In genomic region chr13:91976541-91976940, GRCm38 (mm10) we compare ENCODE assay signal across 33 mouse cellular contexts.
"Had no signal": no experiment of that assay in that cellular context is flagged by ENCODE, and none has a peak within 500 bp of the region (broad histone marks: within the 10 kb centered on the region; RNA-seq: fewer than 3 reads in every experiment).

No protein-coding gene starts in this region.

- H3K27me3 ChIP-seq: heart, embryonic 12.5 days; heart, embryonic 13.5 days; heart, embryonic 15.5 days; hindbrain, embryonic 12.5 days; hindbrain, embryonic 13.5 days; hindbrain, embryonic 15.5 days; kidney, embryonic 15.5 days had no signal

- H3K36me3 ChIP-seq: heart, embryonic 10.5 days; heart, embryonic 12.5 days; heart, embryonic 13.5 days; heart, embryonic 15.5 days; hindbrain, embryonic 10.5 days; hindbrain, embryonic 12.5 days; hindbrain, embryonic 13.5 days; hindbrain, embryonic 15.5 days; kidney, embryonic 15.5 days had no signal

- H3K9me3 ChIP-seq: heart, embryonic 10.5 days; heart, embryonic 12.5 days; heart, embryonic 13.5 days; heart, embryonic 15.5 days; hindbrain, embryonic 10.5 days; hindbrain, embryonic 12.5 days; hindbrain, embryonic 13.5 days; hindbrain, embryonic 15.5 days; kidney, embryonic 15.5 days had no signal

- ATAC-seq: hindbrain, embryonic 16.5 days; hindbrain, postnatal 0 days; inflammation-experienced regulatory T-cells, adult 6 months had no signal

- H3K27ac ChIP-seq: heart, embryonic 10.5 days; heart, embryonic 13.5 days; heart, embryonic 15.5 days; hindbrain, embryonic 10.5 days; hindbrain, embryonic 12.5 days; hindbrain, embryonic 13.5 days; hindbrain, embryonic 14.5 days; hindbrain, embryonic 15.5 days; hindbrain, postnatal 0 days; kidney, embryonic 15.5 days; kidney, postnatal 0 days; layer of hippocampus, adult 2 months; left cerebral cortex, adult 2 months had no signal

- H3K4me3 ChIP-seq: heart, embryonic 10.5 days; heart, embryonic 12.5 days; heart, embryonic 13.5 days; heart, embryonic 15.5 days; hindbrain, embryonic 10.5 days; hindbrain, embryonic 12.5 days; hindbrain, embryonic 13.5 days; hindbrain, embryonic 15.5 days; kidney, embryonic 15.5 days; layer of hippocampus, adult 2 months; left cerebral cortex, adult 2 months had no signal

- DNase-seq: heart, postnatal 10 days; heart, postnatal 14 days; heart, postnatal 36 days; heart, postnatal 4 days; kidney, adult 11 months; kidney, adult 18-20 months; kidney, adult 2 months; kidney, adult 8-10 months; kidney, adult 9 months; kidney, postnatal 10 days; kidney, postnatal 14 days; kidney, postnatal 25 days; kidney, postnatal 36 days; kidney, postnatal 4 days; layer of hippocampus, adult 9-11 months; layer of hippocampus, postnatal 36 days had no signal

- H3K9ac ChIP-seq: heart, embryonic 12.5 days; heart, embryonic 13.5 days; heart, embryonic 15.5 days; hindbrain, embryonic 12.5 days; hindbrain, embryonic 13.5 days; hindbrain, embryonic 14.5 days; hindbrain, embryonic 15.5 days; kidney, embryonic 15.5 days had no signal

- H3K4me1 ChIP-seq: heart, embryonic 15.5 days; hindbrain, embryonic 10.5 days; hindbrain, embryonic 12.5 days; hindbrain, embryonic 13.5 days; hindbrain, embryonic 15.5 days; kidney, embryonic 15.5 days had no signal

- H3K4me2 ChIP-seq: heart, embryonic 11.5 days; heart, embryonic 12.5 days; heart, embryonic 13.5 days; heart, embryonic 15.5 days; hindbrain, embryonic 12.5 days; hindbrain, embryonic 13.5 days; hindbrain, embryonic 14.5 days; hindbrain, embryonic 15.5 days; kidney, embryonic 15.5 days had no signal
